Mouse (Mus musculus) large intestine, adult 2 months (tissue): ENCODE results near the gene Hook2. TPM values are rescaled to one million over a fixed set of nuclear protein-coding genes. Genes with fewer than 3 reads are reported as not detected.

ENCODE experiments used
- DNase-seq: peaks from one replicate; pipeline ENCODE4 v3.0.0-alpha.2; 2012; ENCODE audit warnings: low read depth, low spot score
- WGBS: fragments of 180-500 bp; shearing (Covaris S2); methylation state at CpG from one replicate; pipeline ENCODE4 v1.1.7; 2018; 5-methylcytosine and 5-hydroxymethylcytosine counted together
- polyA plus RNA-seq: library from polyadenylated mRNA; depleted of rRNA; stranded (reverse); fragments of >200 nt; gene quantifications from 2 replicates; pipeline ENCODE4 v1.2.3, GENCODE M21; 2012; rRNA removed

Hook2 gene
- 33.8 and 49.0 TPM in 2 replicates for polyA plus RNA-seq

- 1% methylated on average over 28 of the region's 28 CpGs for WGBS
- peak; percentile 98 for DNase-seq
Observed at GRCm38 (mm10) chr8:84990349-84990748, at the start of gene Hook2. Gene Hook2 (plus strand): TSS chr8:84990603.

- DNase-seq, result no peak
- WGBS, result 22% methylated on average over 4 of the region's 4 CpGs
Observed at GRCm38 (mm10) chr8:84943699-84944098, 46.7 kb upstream of the Hook2 start.

- WGBS, result 3% methylated on average over 26 of the region's 26 CpGs
- no peak for DNase-seq
Observed at GRCm38 (mm10) chr8:84944478-84945160, 45.8 kb upstream of the Hook2 start.

- DNase-seq, result no peak
- WGBS, result 10% methylated on average over 11 of the region's 11 CpGs
Observed at GRCm38 (mm10) chr8:84945235-84945632, 45.2 kb upstream of the Hook2 start.

GRCm38 (mm10) chr8:84945633-84946527 is 44.5 kb upstream of the Hook2 start:
- under 1% methylated on average over 58 of the region's 67 CpGs for WGBS
- no peak for DNase-seq

GRCm38 (mm10) chr8:84946528-84947240 is 43.7 kb upstream of the Hook2 start, which contains the start of gene Rtbdn:
Gene Rtbdn (plus strand): TSS chr8:84946991.
- WGBS, result 17% methylated on average over 17 of the region's 17 CpGs
- no peak for DNase-seq

GRCm38 (mm10) chr8:84947241-84947545 is 43.2 kb upstream of the Hook2 start:
- no peak for DNase-seq
- WGBS, result 9% methylated on average over 9 of the region's 9 CpGs

- DNase-seq, result no peak
- 21% methylated on average over 12 of the region's 12 CpGs for WGBS
Observed at GRCm38 (mm10) chr8:84949753-84950152, 40.6 kb upstream of the Hook2 start.

GRCm38 (mm10) chr8:84952612-84953255 is 37.7 kb upstream of the Hook2 start:
- no peak for DNase-seq
- 6% methylated on average over 18 of the region's 18 CpGs for WGBS

- 54% methylated on average over 2 of the region's 2 CpGs for WGBS
Observed at GRCm38 (mm10) chr8:84956768-84957167, 33.6 kb upstream of the Hook2 start.

GRCm38 (mm10) chr8:84959811-84960210 is 30.6 kb upstream of the Hook2 start:
- 78% methylated on average over 7 of the region's 7 CpGs for WGBS
- no peak for DNase-seq

More at GRCm38 (mm10) chr8:84956768-84957167, 33.6 kb upstream of the Hook2 start:
- DNase-seq, result no peak

- WGBS, result 51% methylated on average over 4 of the region's 4 CpGs
- no peak for DNase-seq
Observed at GRCm38 (mm10) chr8:84963952-84964351, 26.5 kb upstream of the Hook2 start.

GRCm38 (mm10) chr8:84965731-84966291 is 24.6 kb upstream of the Hook2 start:
- DNase-seq, result no peak
- WGBS, result under 1% methylated on average over 41 of the region's 41 CpGs

GRCm38 (mm10) chr8:84966603-84967002 is 23.8 kb upstream of the Hook2 start:
- DNase-seq, result no peak
- WGBS, result 38% methylated on average over 3 of the region's 3 CpGs

- DNase-seq, result no peak
- WGBS, result 91% methylated on average over 13 of the region's 13 CpGs
Observed at GRCm38 (mm10) chr8:84967532-84968304, 22.7 kb upstream of the Hook2 start.

GRCm38 (mm10) chr8:84968650-84969049 is 21.8 kb upstream of the Hook2 start:
- WGBS, result 2% methylated on average over 2 of the region's 2 CpGs

GRCm38 (mm10) chr8:84969241-84970134 is 20.9 kb upstream of the Hook2 start, which contains the start of the genes Gm49661, Prdx2 and Rnaseh2a:
Gene Gm49661 (minus strand): TSS chr8:84969433.
Gene Prdx2 (plus strand): TSS chr8:84969587.
Gene Rnaseh2a (minus strand): TSS chr8:84969767.
- WGBS, result under 1% methylated on average over 56 of the region's 56 CpGs
- DNase-seq, result no peak

More at GRCm38 (mm10) chr8:84968650-84969049, 21.8 kb upstream of the Hook2 start:
- no peak for DNase-seq
